Mouse (Mus musculus) stomach, postnatal 0 days (tissue): ENCODE data around the gene Adgre4.
"Not testable (repeated sequence)": the region's sequence is repeated elsewhere in the genome, so short reads cannot be mapped to it uniquely, and the experiment has no call there.

ENCODE experiments used
- CTCF ChIP-seq: IDR thresholded peaks from 2 replicates; pipeline ENCODE4 v1.5.1; 2016; ENCODE audit warnings: antibody characterized with exemption, low read depth, mild to moderate bottlenecking, moderate library complexity
- EP300 ChIP-seq: optimal IDR thresholded peaks from 2 replicates; pipeline ENCODE3; 2016; ENCODE audit warnings: antibody characterized with exemption

DNA sequence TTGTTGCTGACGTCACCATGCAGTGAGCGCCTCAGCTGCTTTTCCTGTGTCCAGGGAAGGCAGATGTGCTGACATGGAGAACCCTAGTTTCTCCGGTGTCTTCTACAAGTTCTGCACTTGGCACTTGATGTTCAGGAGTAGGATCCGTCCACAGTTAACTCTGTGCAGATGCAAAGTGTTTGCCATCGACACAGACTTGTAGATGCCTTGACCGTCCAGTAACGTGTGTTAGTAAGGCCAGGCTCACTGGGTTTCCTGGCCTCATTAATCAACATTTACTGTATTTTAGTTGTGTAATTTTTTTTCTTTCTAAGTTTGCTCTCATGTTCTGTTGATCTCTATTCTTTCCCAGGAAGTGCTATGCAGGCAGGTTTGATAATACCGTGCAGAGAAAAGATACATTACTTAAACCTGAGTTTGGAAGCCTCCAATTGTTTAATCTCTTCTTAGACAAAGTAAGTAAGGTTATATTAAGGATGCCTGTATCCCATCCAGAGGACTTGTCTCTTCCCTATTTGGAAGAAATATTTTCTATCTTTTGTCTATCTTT, 142.7 kb downstream of the Adgre4 start:
- not testable (repeated sequence) for TF ChIP-seq CTCF, EP300
